Mouse (Mus musculus) kidney, embryonic 16.5 days (tissue): ENCODE measurements at regions not wholly inside any gene's neighbourhood (a gene's known extent, or its start where the extent isn't known, plus 50 kb on each side); places are given as distances from the start of the nearest gene placed in this dataset.

Experiments used
- ATAC-seq: fragments of 200-750 bp; cut with Nextera tagmentation; 2 replicates; pipeline ENCODE4 v1.8.0; 2017; ENCODE audit warnings: moderate TSS enrichment; ENCODE audit not compliant: low FRiP score, low TSS enrichment
- H3K27ac ChIP-seq: fragments of 300-500 bp; sonication (generic); 2 replicates; pipeline ENCODE4 v1.5.1; 2014; ENCODE audit warnings: low read length
- H3K27me3 ChIP-seq: fragments of 300-500 bp; sonication (generic); 2 replicates; pipeline ENCODE4 v1.6.1; 2014; ENCODE audit warnings: low read length, control low read depth, mixed read lengths; ENCODE audit not compliant: insufficient read depth
- H3K36me3 ChIP-seq: fragments of 300-500 bp; sonication (generic); 2 replicates; pipeline ENCODE4 v1.6.1; 2014; ENCODE audit warnings: low read length, control low read depth, mixed read lengths; ENCODE audit not compliant: insufficient read depth
- H3K4me1 ChIP-seq: fragments of 300-500 bp; sonication (generic); 2 replicates; pipeline ENCODE4 v1.6.1; 2014; ENCODE audit warnings: low read length, control low read depth, mixed read lengths; ENCODE audit not compliant: insufficient read depth
- H3K4me2 ChIP-seq: fragments of 300-500 bp; sonication (generic); replicated peaks from 2 replicates; pipeline ENCODE4 v1.6.1; 2014; ENCODE audit warnings: low read depth, low read length
- H3K4me3 ChIP-seq: fragments of 300-500 bp; sonication (generic); 2 replicates; pipeline ENCODE4 v1.5.1; 2014; ENCODE audit warnings: mild to moderate bottlenecking, low read length
- H3K9ac ChIP-seq: fragments of 300-500 bp; sonication (generic); replicated peaks from 2 replicates; pipeline ENCODE4 v1.6.1; 2014; ENCODE audit warnings: low read length
- H3K9me3 ChIP-seq: fragments of 300-500 bp; sonication (generic); 2 replicates; pipeline ENCODE4 v1.6.1; 2016; ENCODE audit warnings: low read length, control low read depth
- WGBS: fragments of 180-500 bp; shearing (Covaris S2); extraction: QIAGEN DNeasy Blood & Tissue Kit; methylation state at CpG from one replicate; pipeline ENCODE4 v1.1.7; 2014; 5-methylcytosine and 5-hydroxymethylcytosine counted together

GRCm38 (mm10) chr6:143518476-143518875, 351.5 kb downstream of the Etnk1 start:
- no peaks in the 10 kb centered on the region for H3K4me1 ChIP-seq
- no peaks in the 10 kb centered on the region for H3K27me3 ChIP-seq
- no peak overlapping the region for H3K4me2 ChIP-seq
- 83% methylated on average over 8 of the region's 8 CpGs for WGBS
- H3K36me3 ChIP-seq, result no peaks in the 10 kb centered on the region
- no peaks in the 10 kb centered on the region for H3K9me3 ChIP-seq
- no peak overlapping the region for H3K27ac ChIP-seq
- H3K4me3 ChIP-seq, result no peak overlapping the region
- no peak overlapping the region for H3K9ac ChIP-seq
- no peak for ATAC-seq

GRCm38 (mm10) chr6:143519668-143520067, 352.6 kb downstream of the Etnk1 start:
- H3K9me3 ChIP-seq, result no peaks in the 10 kb centered on the region
- no peak for ATAC-seq
- no peak overlapping the region for H3K4me2 ChIP-seq
- H3K27me3 ChIP-seq, result no peaks in the 10 kb centered on the region
- H3K27ac ChIP-seq, result no peak overlapping the region
- H3K9ac ChIP-seq, result no peak overlapping the region
- no peaks in the 10 kb centered on the region for H3K4me1 ChIP-seq
- no peaks in the 10 kb centered on the region for H3K36me3 ChIP-seq
- no peak overlapping the region for H3K4me3 ChIP-seq
- WGBS, result 89% methylated on average over 5 of the region's 5 CpGs

- no peak overlapping the region for H3K4me2 ChIP-seq
- no peak overlapping the region for H3K4me3 ChIP-seq
- H3K9me3 ChIP-seq, result 0 out of 2 replicates have a peak, but pooled peaks cover 3% of the 10 kb centered on the region
- no peaks in the 10 kb centered on the region for H3K27me3 ChIP-seq
- ATAC-seq, result no peak
- H3K9ac ChIP-seq, result no peak overlapping the region
- no peaks in the 10 kb centered on the region for H3K4me1 ChIP-seq
- WGBS, result 85% methylated on average over 4 of the region's 4 CpGs
- no peaks in the 10 kb centered on the region for H3K36me3 ChIP-seq
- H3K27ac ChIP-seq, result no peak overlapping the region
These were observed 358.1 kb downstream of the Etnk1 start for GRCm38 (mm10) chr6:143525092-143525491.

GRCm38 (mm10) chr6:143528898-143529297, 361.9 kb downstream of the Etnk1 start:
- Histone ChIP-seq H3K4me2 (no peak overlapping the region), H3K4me1 (peaks cover 15% of the 10 kb centered on the region), H3K9me3 (0 out of 2 replicates have a peak, but pooled peaks cover 3% of the 10 kb centered on the region), H3K9ac (no peak overlapping the region), H3K36me3 (no peaks in the 10 kb centered on the region), H3K27ac (no peak overlapping the region), H3K4me3 (no peak overlapping the region), H3K27me3 (0 out of 2 replicates have a peak, but pooled peaks cover under 1% of the 10 kb centered on the region)
- no peak for ATAC-seq
- 97% methylated on average over 7 of the region's 7 CpGs for whole genome bisulfite sequencing

- Histone ChIP-seq H3K9ac (no peak overlapping the region), H3K4me3 (no peak overlapping the region), H3K27ac (no peak overlapping the region), H3K27me3 (0 out of 2 replicates have a peak, but pooled peaks cover 3% of the 10 kb centered on the region), H3K36me3 (no peaks in the 10 kb centered on the region), H3K4me2 (no peak overlapping the region), H3K4me1 (peaks cover 15% of the 10 kb centered on the region), H3K9me3 (0 out of 2 replicates have a peak, but pooled peaks cover 3% of the 10 kb centered on the region)
- WGBS, result 36% methylated on average over 13 of the region's 13 CpGs
- 0 out of 2 replicates have a peak, but pooled peaks have one; percentile 49 for ATAC-seq
These were observed 363.6 kb downstream of the Etnk1 start for GRCm38 (mm10) chr6:143530372-143531224.

GRCm38 (mm10) chr6:143531477-143531876, 364.5 kb downstream of the Etnk1 start:
- no peak overlapping the region for H3K4me2 ChIP-seq
- H3K27me3 ChIP-seq, result 0 out of 2 replicates have a peak, but pooled peaks cover 3% of the 10 kb centered on the region
- no peak overlapping the region for H3K9ac ChIP-seq
- H3K4me1 ChIP-seq, result peaks cover 15% of the 10 kb centered on the region
- H3K9me3 ChIP-seq, result no peaks in the 10 kb centered on the region
- no peak overlapping the region for H3K27ac ChIP-seq
- 23% methylated on average over 6 of the region's 6 CpGs for WGBS
- no peak; the same call in 1 of the 2 replicates for ATAC-seq
- no peaks in the 10 kb centered on the region for H3K36me3 ChIP-seq
- H3K4me3 ChIP-seq, result no peak overlapping the region

- Histone ChIP-seq H3K27me3 (0 out of 2 replicates have a peak, but pooled peaks cover 3% of the 10 kb centered on the region), H3K4me1 (peaks cover 15% of the 10 kb centered on the region), H3K9ac (no peak overlapping the region), H3K4me2 (no peak overlapping the region), H3K27ac (no peak overlapping the region), H3K36me3 (no peaks in the 10 kb centered on the region), H3K9me3 (no peaks in the 10 kb centered on the region), H3K4me3 (no peak overlapping the region)
- WGBS, result 91% methylated on average over 12 of the region's 12 CpGs
- no peak for ATAC-seq
These were observed 365.4 kb downstream of the Etnk1 start for GRCm38 (mm10) chr6:143532380-143532779.

GRCm38 (mm10) chr6:143535265-143535664, 368.2 kb downstream of the Etnk1 start:
- Histone ChIP-seq H3K4me2 (no peak overlapping the region), H3K4me3 (no peak overlapping the region), H3K36me3 (no peaks in the 10 kb centered on the region), H3K27ac (no peak overlapping the region), H3K9me3 (no peaks in the 10 kb centered on the region), H3K9ac (no peak overlapping the region), H3K4me1 (peaks cover 15% of the 10 kb centered on the region), H3K27me3 (0 out of 2 replicates have a peak, but pooled peaks cover 3% of the 10 kb centered on the region)
- ATAC-seq, result no peak
- WGBS, result 54% methylated on average over 12 of the region's 12 CpGs

- Histone ChIP-seq H3K36me3 (no peaks in the 10 kb centered on the region), H3K4me1 (peaks cover 15% of the 10 kb centered on the region), H3K4me2 (peak overlapping the region; percentile 10; the same call in 1 of the 2 replicates), H3K9me3 (no peaks in the 10 kb centered on the region), H3K27ac (no peak overlapping the region), H3K9ac (no peak overlapping the region), H3K4me3 (0 out of 2 replicates have a peak overlapping the region, but pooled peaks have one; percentile 2), H3K27me3 (0 out of 2 replicates have a peak, but pooled peaks cover 3% of the 10 kb centered on the region)
- WGBS, result 63% methylated on average over 15 of the region's 15 CpGs
- ATAC-seq, result no peak
These were observed 368.7 kb downstream of the Etnk1 start for GRCm38 (mm10) chr6:143535726-143536125.
